Mouse (Mus musculus): ENCODE measurements around the gene Il17re. TPM values are rescaled to one million over a fixed set of nuclear protein-coding genes. Genes with fewer than 3 reads are reported as not detected.

The Il17re gene
- polyA plus RNA-seq, 1 experiment = not detected

DNA sequence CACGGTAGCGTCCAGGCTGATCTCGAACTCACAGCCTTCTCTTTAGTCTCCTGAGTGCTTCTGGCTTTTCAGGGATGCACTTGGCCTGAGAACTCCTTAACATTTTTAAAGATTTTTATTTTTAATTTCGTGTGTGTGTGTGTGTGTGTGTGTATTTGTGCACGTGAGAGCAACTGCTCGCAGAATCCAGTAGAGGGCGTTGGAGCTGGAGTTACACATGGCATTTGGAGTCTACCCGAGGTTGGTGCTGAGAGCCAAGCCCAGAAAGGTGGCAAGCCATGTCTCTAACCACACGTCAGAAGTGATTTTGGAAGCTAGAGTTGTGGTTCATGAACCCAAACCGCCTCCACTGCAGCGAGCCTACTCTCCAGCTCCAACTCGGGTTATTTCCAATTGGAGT lies 15.2 kb upstream of the Il17re start:
- Histone ChIP-seq H3K27me3 (ENCODE audit: control insufficient read depth, insufficient read depth, insufficient read length) (no peaks in the 10 kb centered on the region), H3K36me3 (ENCODE audit: control insufficient read depth, insufficient read depth) (peaks cover 29% of the 10 kb centered on the region), H3K4me3 (ENCODE audit: insufficient read depth, poor library complexity, severe bottlenecking) (peak overlapping the region; percentile 90), H3ac (ENCODE audit: control insufficient read depth, insufficient read length, low read depth) (peak overlapping the region; percentile 90), H3K79me2 (ENCODE audit: control insufficient read depth, insufficient read depth) (peaks cover 42% of the 10 kb centered on the region), H3K79me3 (ENCODE audit: low read depth) (peaks cover 18% of the 10 kb centered on the region)
- TF ChIP-seq CEBPB (IDR thresholded peaks at IDR 0.05; ENCODE audit: low read depth) (no peak), FOSL1 (IDR thresholded peaks at IDR 0.05; ENCODE audit: insufficient read depth, low read length, poor library complexity, severe bottlenecking) (no peak), CTCF (IDR thresholded peaks at IDR 0.05; ENCODE audit: control insufficient read depth, insufficient read depth, insufficient read length) (no peak)

DNA sequence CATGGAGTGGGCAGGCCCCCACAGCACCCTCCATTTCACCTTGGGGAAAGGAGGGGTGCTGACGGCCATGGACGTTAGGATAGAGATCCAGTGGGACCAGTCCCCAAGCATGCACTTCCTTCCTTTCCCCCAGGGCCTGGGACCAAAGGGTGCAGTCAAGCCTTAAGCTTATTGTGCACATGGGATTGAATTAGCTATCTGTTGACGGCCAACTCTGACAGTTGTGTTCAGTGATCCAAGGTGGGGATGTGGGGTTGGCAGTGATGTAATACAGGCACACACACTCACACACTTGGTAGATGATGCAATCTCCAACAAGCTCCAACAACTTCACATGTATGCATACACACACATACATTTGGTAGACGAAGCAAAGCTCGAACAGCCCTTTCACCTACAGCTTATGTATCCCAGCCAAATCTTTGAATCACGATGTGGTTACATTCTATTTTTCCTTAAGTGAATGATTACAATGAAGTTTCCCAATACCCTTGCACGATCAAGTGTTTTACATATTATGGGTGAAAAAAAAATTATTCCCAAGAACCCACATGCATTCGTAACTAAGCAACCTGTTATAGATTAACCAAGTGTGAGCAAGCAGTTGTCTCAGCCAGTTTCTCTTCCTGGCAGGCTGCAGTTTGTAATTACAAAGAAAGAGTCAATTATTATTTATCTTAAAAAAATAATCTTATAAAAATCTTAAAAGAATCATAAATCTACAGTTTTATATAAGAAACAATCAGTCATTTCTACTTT lies 13.9 kb upstream of the Il17re start:
- Histone ChIP-seq H3K4me3 (ENCODE audit: insufficient read depth, poor library complexity, severe bottlenecking) (no peak overlapping the region), H3K79me3 (ENCODE audit: low read depth) (peaks cover 18% of the 10 kb centered on the region), H3K79me2 (ENCODE audit: control insufficient read depth, insufficient read depth) (peaks cover 42% of the 10 kb centered on the region), H3ac (ENCODE audit: control insufficient read depth, insufficient read length, low read depth) (no peak overlapping the region), H3K36me3 (ENCODE audit: control insufficient read depth, insufficient read depth) (peaks cover 34% of the 10 kb centered on the region), H3K27me3 (ENCODE audit: control insufficient read depth, insufficient read depth, insufficient read length) (no peaks in the 10 kb centered on the region)
- TF ChIP-seq MAX (IDR thresholded peaks at IDR 0.05) (no peak), FOSL1 (IDR thresholded peaks at IDR 0.05; ENCODE audit: insufficient read depth, low read length, poor library complexity, severe bottlenecking) (no peak), MYOD1 (IDR thresholded peaks at IDR 0.05; ENCODE audit: control insufficient read depth, insufficient read length, low read depth) (no peak), MYOG (IDR thresholded peaks at IDR 0.05; ENCODE audit: control insufficient read depth, extremely low read depth, insufficient read length) (no peak), CEBPB (IDR thresholded peaks at IDR 0.05; ENCODE audit: low read depth) (no peak), USF1 (IDR thresholded peaks at IDR 0.05; ENCODE audit: low read depth) (no peak), CTCF (IDR thresholded peaks at IDR 0.05; ENCODE audit: control insufficient read depth, insufficient read depth, insufficient read length) (no peak)

DNA sequence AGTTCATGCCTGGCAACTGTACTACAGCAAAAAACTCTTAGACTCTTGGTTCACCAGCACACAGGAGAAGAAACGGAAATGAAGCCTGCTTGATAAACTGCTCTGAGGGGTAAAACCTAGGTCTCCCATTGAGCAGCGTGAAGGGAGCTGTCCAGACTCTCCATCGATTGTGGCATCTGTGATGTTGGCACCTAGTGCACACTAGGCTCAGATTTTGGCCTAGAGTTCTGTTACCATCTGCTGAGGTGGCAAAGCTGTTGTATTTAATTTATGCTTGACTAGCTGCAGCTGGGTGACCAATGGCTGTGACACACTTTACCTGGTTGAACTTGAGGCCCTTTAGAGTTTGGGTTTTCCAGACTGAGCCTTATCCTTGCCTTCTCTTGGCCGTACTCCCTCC lies 10.6 kb upstream of the Il17re start:
- Histone ChIP-seq H3K79me3 (ENCODE audit: low read depth) (peaks cover 18% of the 10 kb centered on the region), H3ac (ENCODE audit: control insufficient read depth, insufficient read length, low read depth) (no peak overlapping the region), H3K79me2 (ENCODE audit: control insufficient read depth, insufficient read depth) (peaks cover 39% of the 10 kb centered on the region), H3K36me3 (ENCODE audit: control insufficient read depth, insufficient read depth) (peaks cover 34% of the 10 kb centered on the region), H3K4me3 (ENCODE audit: insufficient read depth, poor library complexity, severe bottlenecking) (no peak overlapping the region), H3K27me3 (ENCODE audit: control insufficient read depth, insufficient read depth, insufficient read length) (no peaks in the 10 kb centered on the region)
- no peak for TF ChIP-seq CEBPB (IDR thresholded peaks at IDR 0.05; ENCODE audit: low read depth)
- TF ChIP-seq CTCF (IDR thresholded peaks at IDR 0.05; ENCODE audit: control insufficient read depth, insufficient read depth, insufficient read length) = no peak
- TF ChIP-seq USF1 (IDR thresholded peaks at IDR 0.05; ENCODE audit: low read depth) = no peak
- no peak for TF ChIP-seq MYOD1 (IDR thresholded peaks at IDR 0.05; ENCODE audit: control insufficient read depth, insufficient read length, low read depth)
- no peak for TF ChIP-seq MYOG (IDR thresholded peaks at IDR 0.05; ENCODE audit: control insufficient read depth, extremely low read depth, insufficient read length)
- no peak for TF ChIP-seq MAX (IDR thresholded peaks at IDR 0.05)
- no peak for TF ChIP-seq FOSL1 (IDR thresholded peaks at IDR 0.05; ENCODE audit: insufficient read depth, low read length, poor library complexity, severe bottlenecking)

DNA sequence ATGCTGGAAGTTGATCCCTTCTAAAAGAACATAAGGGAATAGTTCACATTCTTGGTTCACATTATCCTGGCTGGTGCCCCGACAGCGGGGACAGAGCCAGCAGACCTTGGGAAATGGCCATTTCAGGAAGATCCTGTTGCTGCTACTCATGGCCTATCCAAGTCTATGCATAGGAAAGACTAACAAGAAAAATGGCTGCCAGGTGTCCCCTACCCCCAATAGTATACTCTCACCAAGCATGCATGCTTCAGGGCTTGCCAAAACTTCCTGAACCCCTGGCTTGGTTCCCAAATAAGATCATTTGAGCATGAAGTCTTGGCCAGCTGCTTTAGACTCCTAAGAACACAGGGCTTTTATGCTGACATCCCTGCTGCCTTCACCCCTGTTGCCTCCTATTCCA lies 6.4 kb upstream of the Il17re start:
- peaks cover 3% of the 10 kb centered on the region for H3K27me3 ChIP-seq (ENCODE audit: control insufficient read depth, insufficient read depth, insufficient read length)
- no peak overlapping the region for H3K4me3 ChIP-seq (ENCODE audit: insufficient read depth, poor library complexity, severe bottlenecking)
- H3ac ChIP-seq (ENCODE audit: control insufficient read depth, insufficient read length, low read depth) = no peak overlapping the region
- H3K36me3 ChIP-seq (ENCODE audit: control insufficient read depth, insufficient read depth) = peaks cover 18% of the 10 kb centered on the region
- no peaks in the 10 kb centered on the region for H3K79me3 ChIP-seq (ENCODE audit: low read depth)
- H3K79me2 ChIP-seq (ENCODE audit: control insufficient read depth, insufficient read depth) = no peaks in the 10 kb centered on the region
- TF ChIP-seq CEBPB (IDR thresholded peaks at IDR 0.05; ENCODE audit: low read depth) (no peak), CTCF (IDR thresholded peaks at IDR 0.05; ENCODE audit: control insufficient read depth, insufficient read depth, insufficient read length) (no peak), USF1 (IDR thresholded peaks at IDR 0.05; ENCODE audit: low read depth) (no peak), MYOG (IDR thresholded peaks at IDR 0.05; ENCODE audit: control insufficient read depth, extremely low read depth, insufficient read length) (no peak), MYOD1 (IDR thresholded peaks at IDR 0.05; ENCODE audit: control insufficient read depth, insufficient read length, low read depth) (no peak), FOSL1 (IDR thresholded peaks at IDR 0.05; ENCODE audit: insufficient read depth, low read length, poor library complexity, severe bottlenecking) (no peak), MAX (IDR thresholded peaks at IDR 0.05) (no peak)

DNA sequence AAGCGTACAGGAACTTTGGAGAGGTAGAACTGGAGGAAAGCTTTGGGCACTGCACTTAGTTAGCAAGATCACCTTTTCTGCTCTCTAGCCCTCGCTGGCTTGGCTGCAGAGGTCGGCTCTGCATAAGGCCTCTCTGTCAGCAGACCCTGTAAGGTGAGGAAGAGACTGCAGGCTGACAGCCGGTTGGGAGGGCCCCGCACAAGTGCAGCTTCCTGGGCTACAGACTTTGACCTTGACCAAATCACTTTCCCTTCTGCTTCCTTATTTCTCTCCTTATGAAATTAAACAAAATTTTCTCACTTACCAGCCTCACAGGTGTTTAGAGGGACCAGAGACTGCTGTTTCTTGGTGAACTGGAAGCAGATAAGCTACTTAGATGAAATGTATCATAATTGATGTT lies 3.3 kb upstream of the Il17re start:
- no peaks in the 10 kb centered on the region for H3K79me2 ChIP-seq (ENCODE audit: control insufficient read depth, insufficient read depth)
- H3K36me3 ChIP-seq (ENCODE audit: control insufficient read depth, insufficient read depth) = no peaks in the 10 kb centered on the region
- no peaks in the 10 kb centered on the region for H3K79me3 ChIP-seq (ENCODE audit: low read depth)
- no peak overlapping the region for H3K4me3 ChIP-seq (ENCODE audit: insufficient read depth, poor library complexity, severe bottlenecking)
- TF ChIP-seq FOSL1 (IDR thresholded peaks at IDR 0.05; ENCODE audit: insufficient read depth, low read length, poor library complexity, severe bottlenecking) (no peak), MYOG (IDR thresholded peaks at IDR 0.05; ENCODE audit: control insufficient read depth, extremely low read depth, insufficient read length) (no peak), USF1 (IDR thresholded peaks at IDR 0.05; ENCODE audit: low read depth) (no peak), CTCF (IDR thresholded peaks at IDR 0.05; ENCODE audit: control insufficient read depth, insufficient read depth, insufficient read length) (no peak), MAX (IDR thresholded peaks at IDR 0.05) (no peak), MYOD1 (IDR thresholded peaks at IDR 0.05; ENCODE audit: control insufficient read depth, insufficient read length, low read depth) (no peak), CEBPB (IDR thresholded peaks at IDR 0.05; ENCODE audit: low read depth) (no peak)
- H3ac ChIP-seq (ENCODE audit: control insufficient read depth, insufficient read length, low read depth) = no peak overlapping the region
- H3K27me3 ChIP-seq (ENCODE audit: control insufficient read depth, insufficient read depth, insufficient read length) = peaks cover 34% of the 10 kb centered on the region
